Mouse (Mus musculus) embryonic facial prominence, embryonic 12.5 days (tissue): ENCODE data around the gene AC124502.3. TPM values are rescaled to one million over a fixed set of nuclear protein-coding genes. Genes with fewer than 3 reads are reported as not detected.
"Not testable (repeated sequence)": the region's sequence is repeated elsewhere in the genome, so short reads cannot be mapped to it uniquely, and the experiment has no call there.

Source experiments
- ATAC-seq: fragments of 200-750 bp; cut with Nextera tagmentation; 2 replicates; pipeline ENCODE4 v1.8.0; 2017; ENCODE audit not compliant: insufficient number of reproducible peaks, insufficient read depth, low FRiP score, low TSS enrichment
- H3K27ac ChIP-seq: fragments of 300-500 bp; sonication (generic); 2 replicates; pipeline ENCODE4 v1.5.1; 2016; ENCODE audit warnings: mild to moderate bottlenecking
- H3K27me3 ChIP-seq: fragments of 300-500 bp; sonication (generic); 2 replicates; pipeline ENCODE4 v1.6.1; 2016; ENCODE audit warnings: mild to moderate bottlenecking, moderate library complexity
- H3K36me3 ChIP-seq: fragments of 300-500 bp; sonication (generic); 2 replicates; pipeline ENCODE4 v1.6.1; 2016; ENCODE audit warnings: mild to moderate bottlenecking
- H3K4me1 ChIP-seq: fragments of 300-500 bp; sonication (generic); 2 replicates; pipeline ENCODE4 v1.6.1; 2016
- H3K4me2 ChIP-seq: fragments of 300-500 bp; sonication (generic); replicated peaks from 2 replicates; pipeline ENCODE4 v1.6.1; 2016; ENCODE audit warnings: mild to moderate bottlenecking, moderate library complexity
- H3K4me3 ChIP-seq: fragments of 300-500 bp; sonication (generic); 2 replicates; pipeline ENCODE4 v1.5.1; 2016; ENCODE audit warnings: mild to moderate bottlenecking
- H3K9ac ChIP-seq: fragments of 300-500 bp; sonication (generic); 2 replicates; pipeline ENCODE4 v1.6.1; 2016; ENCODE audit warnings: mild to moderate bottlenecking, moderate library complexity
- H3K9me3 ChIP-seq: fragments of 300-500 bp; sonication (generic); 2 replicates; pipeline ENCODE4 v1.6.1; 2016; ENCODE audit warnings: mild to moderate bottlenecking, moderate library complexity
- WGBS: fragments of 180-500 bp; shearing (Covaris S2); methylation state at CpG from one replicate; pipeline ENCODE4 v1.1.7; 2016; 5-methylcytosine and 5-hydroxymethylcytosine counted together
- polyA plus RNA-seq: library from polyadenylated mRNA; unstranded; fragments of >200 nt; fragmentation: Nextera tagmentation; extraction: Ambion mirVana; gene quantifications from 2 replicates; pipeline ENCODE4 v1.2.1, GENCODE M21; 2016

Gene AC124502.3
- polyA plus RNA-seq: 3.5 and 4.7 TPM in 2 replicates

DNA sequence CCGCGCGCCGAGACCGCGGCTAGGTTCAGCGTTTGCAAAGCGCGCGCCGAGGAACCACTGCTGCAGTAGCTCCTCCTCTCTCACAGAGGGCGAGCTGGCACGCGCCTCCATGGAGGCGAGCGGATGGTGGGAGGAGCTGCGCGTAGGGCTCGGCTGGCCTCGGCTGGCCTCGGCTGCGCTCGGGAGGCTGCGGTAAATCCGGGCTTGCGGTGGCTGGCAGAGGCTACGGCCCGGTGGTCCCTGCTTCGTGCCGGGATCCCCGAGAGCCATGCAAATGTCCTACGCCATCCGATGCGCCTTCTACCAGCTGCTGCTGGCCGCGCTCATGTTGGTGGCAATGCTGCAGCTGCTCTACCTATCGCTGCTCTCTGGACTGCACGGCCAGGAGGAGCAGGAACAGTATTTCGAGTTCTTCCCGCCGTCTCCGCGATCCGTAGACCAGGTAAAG, at the start of gene AC124502.3, which contains the start of gene B4gat1:
Gene AC124502.3 (plus strand): TSS at position 183 of the 448 bp plus-strand sequence.
Gene B4gat1 (plus strand): TSS at position 118 of the 448 bp plus-strand sequence.
- WGBS: under 1% methylated on average over 44 of the region's 44 CpGs
- ATAC-seq: peak; percentile 86
- Histone ChIP-seq H3K4me3 (peak within 1 kb of the TSS; percentile 91), H3K9me3 (no peaks in the 10 kb centered on the region), H3K36me3 (peaks cover 5% of the 10 kb centered on the region), H3K27me3 (no peaks in the 10 kb centered on the region), H3K4me1 (peaks cover 35% of the 10 kb centered on the region), H3K27ac (peak within 1 kb of the TSS; percentile 83), H3K9ac (peak within 1 kb of the TSS; percentile 94), H3K4me2 (peak within 1 kb of the TSS; percentile 99)

DNA sequence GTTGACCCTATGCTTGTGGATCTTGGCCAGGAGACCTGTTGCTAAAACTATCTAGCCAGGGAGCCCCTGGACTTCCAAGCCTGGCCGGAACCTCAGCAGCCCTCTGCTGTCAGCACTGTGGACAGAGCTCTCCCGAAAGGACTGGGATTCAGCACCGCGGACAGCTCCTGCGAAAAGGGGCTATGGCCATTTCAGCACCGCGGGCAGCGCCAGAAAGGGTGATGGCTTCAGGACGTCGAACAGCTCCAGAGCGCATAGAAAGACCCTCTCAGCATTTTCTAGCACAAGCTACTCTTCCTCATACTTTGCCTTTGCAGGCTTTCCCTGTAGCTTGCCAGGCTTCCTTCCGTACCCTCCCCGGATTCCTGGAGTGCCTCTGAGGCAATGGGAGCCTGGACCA, 49.7 kb upstream of the AC124502.3 start:
- no peak for ATAC-seq
- no peak overlapping the region for H3K27ac ChIP-seq
- WGBS: 4% methylated on average over 13 of the region's 13 CpGs
- peaks cover 78% of the 10 kb centered on the region for H3K27me3 ChIP-seq
- no peaks in the 10 kb centered on the region for H3K36me3 ChIP-seq
- H3K9ac ChIP-seq: no peak overlapping the region
- no peak overlapping the region for H3K4me3 ChIP-seq
- H3K4me2 ChIP-seq: no peak overlapping the region
- no peaks in the 10 kb centered on the region for H3K9me3 ChIP-seq
- no peaks in the 10 kb centered on the region for H3K4me1 ChIP-seq

DNA sequence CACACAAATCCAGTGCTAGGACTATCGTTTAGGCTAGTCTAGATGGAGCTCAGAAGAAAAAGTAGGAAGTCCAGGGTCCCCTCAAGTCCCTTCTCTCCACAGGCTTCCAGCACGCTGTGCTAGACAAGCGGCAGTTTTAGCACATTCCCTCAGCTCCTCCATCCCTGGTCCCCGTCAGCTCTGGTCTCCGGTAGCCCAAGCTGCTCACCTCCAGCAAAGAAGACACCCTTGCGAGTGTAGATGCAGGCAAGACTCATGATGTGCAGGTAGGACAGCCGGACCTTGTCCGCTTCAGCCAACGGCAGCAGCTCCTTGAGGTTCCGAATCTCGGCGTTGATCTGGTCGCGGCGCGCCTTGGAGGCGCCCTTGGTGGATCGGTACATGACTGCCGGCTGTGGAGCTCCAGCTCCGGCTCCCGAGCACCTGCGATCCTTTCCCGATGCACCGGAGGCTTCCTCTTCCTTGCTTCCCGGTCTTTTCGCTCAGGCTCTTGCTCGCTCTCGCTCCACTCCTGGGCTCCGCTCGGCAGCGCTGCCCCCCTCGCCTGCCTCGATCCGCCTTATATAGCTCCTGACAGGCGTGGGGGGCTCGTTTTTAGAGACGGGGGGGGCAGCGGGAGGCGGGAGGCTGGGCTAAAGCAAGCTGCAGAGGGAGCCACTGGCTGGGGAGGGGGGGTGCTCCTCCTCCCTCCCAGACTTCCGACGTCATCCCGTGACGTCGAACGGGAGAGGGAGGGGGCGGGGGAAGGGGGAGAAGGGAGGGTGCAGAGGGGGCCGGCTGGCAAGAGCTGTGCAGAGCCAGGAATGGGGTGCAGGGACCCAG, 49.0 kb upstream of the AC124502.3 start:
- no peaks in the 10 kb centered on the region for H3K36me3 ChIP-seq
- H3K27me3 ChIP-seq: peaks cover 75% of the 10 kb centered on the region
- no peaks in the 10 kb centered on the region for H3K9me3 ChIP-seq
- ATAC-seq: no peak
- H3K4me2 ChIP-seq: 0 out of 2 replicates have a peak overlapping the region, but pooled peaks have one; percentile 5
- H3K27ac ChIP-seq: no peak overlapping the region
- no peaks in the 10 kb centered on the region for H3K4me1 ChIP-seq
- 0 out of 2 replicates have a peak overlapping the region, but pooled peaks have one; percentile 4 for H3K4me3 ChIP-seq
- H3K9ac ChIP-seq: no peak overlapping the region
- 16% methylated on average over 46 of the region's 47 CpGs for WGBS

DNA sequence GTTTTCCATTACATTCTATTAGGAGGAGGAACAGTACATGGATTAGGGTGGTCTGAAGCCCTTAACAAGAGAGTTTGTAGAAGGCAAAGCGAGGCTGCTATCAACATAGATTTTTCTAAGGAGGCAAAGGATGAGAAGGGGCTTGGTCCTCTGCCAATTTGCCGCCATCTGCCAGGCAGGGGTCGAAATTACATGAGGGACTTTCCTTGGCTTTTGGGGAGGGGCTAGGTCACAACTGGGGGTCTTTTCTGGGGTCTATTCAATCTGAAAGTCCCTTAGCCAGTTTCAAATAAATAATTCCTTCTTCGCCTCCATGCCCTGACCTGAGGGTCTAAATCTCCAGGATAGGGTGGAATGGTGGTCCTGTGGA, 48.5 kb upstream of the AC124502.3 start, which contains the start of gene Npas4:
Gene Npas4 (minus strand): TSS at position 61 of the 370 bp plus-strand sequence.
- peaks cover 69% of the 10 kb centered on the region for H3K27me3 ChIP-seq
- H3K4me3 ChIP-seq: 0 out of 2 replicates have a peak within 1 kb of the TSS, but pooled peaks have one; percentile 4
- H3K9ac ChIP-seq: no peak within 1 kb of the TSS
- no peaks in the 10 kb centered on the region for H3K36me3 ChIP-seq
- no peaks in the 10 kb centered on the region for H3K9me3 ChIP-seq
- 22% methylated on average over 4 of the region's 4 CpGs for WGBS
- H3K4me2 ChIP-seq: peak within 1 kb of the TSS; percentile 24; the same call in 1 of the 2 replicates
- H3K4me1 ChIP-seq: no peaks in the 10 kb centered on the region
- ATAC-seq: no peak
- H3K27ac ChIP-seq: no peak within 1 kb of the TSS

DNA sequence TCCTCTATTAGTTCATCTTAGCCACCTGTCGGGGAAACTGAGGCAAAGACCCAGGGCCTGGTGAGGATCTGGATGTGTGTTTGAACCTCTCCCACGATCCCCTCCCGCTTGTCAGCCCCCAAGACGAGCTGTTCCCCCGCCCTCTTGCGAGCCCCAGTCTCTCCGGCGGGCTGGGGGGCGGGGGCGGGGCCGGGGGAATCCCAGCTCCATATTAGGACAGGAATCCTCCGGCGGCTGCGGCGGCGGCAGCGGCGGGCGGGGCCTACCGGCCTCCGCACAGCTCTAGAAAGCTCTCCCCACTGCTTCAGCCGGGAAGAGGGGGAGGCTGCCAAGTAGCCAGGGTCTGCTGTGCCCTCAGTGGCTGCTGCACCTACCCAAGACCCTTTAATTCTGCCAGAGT, 48.0 kb upstream of the AC124502.3 start:
- Histone ChIP-seq H3K27me3 (peaks cover 64% of the 10 kb centered on the region), H3K27ac (no peak overlapping the region), H3K9ac (no peak overlapping the region), H3K4me3 (no peak overlapping the region), H3K36me3 (no peaks in the 10 kb centered on the region), H3K9me3 (no peaks in the 10 kb centered on the region), H3K4me1 (no peaks in the 10 kb centered on the region), H3K4me2 (peak overlapping the region; percentile 24; the same call in 1 of the 2 replicates)
- WGBS: under 1% methylated on average over 20 of the region's 22 CpGs
- no peak for ATAC-seq

DNA sequence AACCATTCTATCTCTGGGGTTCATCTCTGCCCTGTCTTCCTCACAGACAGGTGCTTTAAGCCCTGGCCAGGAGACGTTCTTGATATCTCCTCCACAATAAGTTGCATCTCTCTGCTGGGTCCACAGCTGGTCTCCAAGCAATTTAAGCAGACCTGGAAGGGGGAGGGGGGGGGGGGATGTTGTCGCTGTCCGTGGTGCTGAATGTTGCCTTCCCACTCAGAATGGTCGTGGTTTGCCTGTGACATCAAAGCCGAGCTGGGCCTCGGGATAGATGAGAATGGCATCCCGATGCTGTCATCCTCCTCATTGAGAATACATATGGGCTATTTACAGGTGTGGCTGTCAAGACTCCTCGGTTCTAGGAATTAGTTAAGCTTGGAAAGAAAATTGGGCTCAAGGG, 46.3 kb upstream of the AC124502.3 start:
- Histone ChIP-seq H3K4me1 (no peaks in the 10 kb centered on the region), H3K9ac (no peak overlapping the region), H3K27ac (no peak overlapping the region), H3K27me3 (peaks cover 59% of the 10 kb centered on the region), H3K36me3 (no peaks in the 10 kb centered on the region), H3K4me2 (no peak overlapping the region), H3K4me3 (no peak overlapping the region), H3K9me3 (no peaks in the 10 kb centered on the region)
- WGBS: 15% methylated on average over 8 of the region's 8 CpGs
- ATAC-seq: no peak

DNA sequence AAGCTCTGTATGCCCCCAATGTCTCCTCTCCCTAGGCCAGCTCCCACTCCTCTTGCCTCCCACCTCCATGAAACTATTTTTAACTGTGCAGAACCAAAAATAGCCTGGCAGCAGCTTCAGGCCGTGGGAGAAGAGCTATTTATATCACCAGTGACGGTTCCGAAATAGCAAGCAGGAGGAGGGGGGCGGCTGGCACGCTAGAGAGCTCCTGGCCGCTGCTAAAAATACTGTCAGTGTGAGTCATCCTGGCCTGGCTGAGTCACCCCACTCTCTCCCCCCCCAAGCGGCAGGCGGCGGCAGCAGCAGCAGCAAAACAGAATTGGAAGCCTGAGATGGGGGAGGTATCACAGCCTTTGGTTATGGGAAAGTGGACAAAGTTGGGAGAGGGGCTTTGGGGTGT, 45.8 kb upstream of the AC124502.3 start:
- H3K9me3 ChIP-seq: no peaks in the 10 kb centered on the region
- no peaks in the 10 kb centered on the region for H3K4me1 ChIP-seq
- no peak overlapping the region for H3K4me3 ChIP-seq
- H3K27me3 ChIP-seq: peaks cover 54% of the 10 kb centered on the region
- no peak for ATAC-seq
- H3K27ac ChIP-seq: no peak overlapping the region
- no peak overlapping the region for H3K9ac ChIP-seq
- no peak overlapping the region for H3K4me2 ChIP-seq
- no peaks in the 10 kb centered on the region for H3K36me3 ChIP-seq
- 8% methylated on average over 9 of the region's 9 CpGs for WGBS

DNA sequence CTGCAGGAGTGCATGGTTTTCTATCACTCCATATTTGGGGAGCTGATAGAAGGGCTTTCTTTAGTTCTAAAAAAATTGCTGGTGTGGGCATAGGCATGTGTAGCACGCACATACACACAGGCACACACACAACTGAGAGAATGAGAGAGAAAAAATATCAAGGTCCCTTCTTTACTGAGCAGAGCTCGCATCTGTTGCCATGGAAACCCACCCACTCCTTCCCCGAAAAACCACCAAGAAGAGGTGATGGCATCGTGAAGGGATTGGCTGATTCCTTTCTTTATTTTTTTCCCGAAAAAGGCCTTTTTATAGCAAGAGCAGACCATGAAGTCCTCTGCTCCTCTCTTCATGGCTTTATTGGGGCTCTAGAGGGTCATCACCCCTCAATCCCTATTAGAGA, 44.6 kb upstream of the AC124502.3 start:
- peaks cover 53% of the 10 kb centered on the region for H3K27me3 ChIP-seq
- no peak overlapping the region for H3K4me3 ChIP-seq
- H3K4me2 ChIP-seq: no peak overlapping the region
- WGBS: 66% methylated on average over 5 of the region's 5 CpGs
- no peak overlapping the region for H3K9ac ChIP-seq
- H3K27ac ChIP-seq: no peak overlapping the region
- no peaks in the 10 kb centered on the region for H3K9me3 ChIP-seq
- H3K36me3 ChIP-seq: no peaks in the 10 kb centered on the region
- H3K4me1 ChIP-seq: no peaks in the 10 kb centered on the region
- no peak for ATAC-seq

DNA sequence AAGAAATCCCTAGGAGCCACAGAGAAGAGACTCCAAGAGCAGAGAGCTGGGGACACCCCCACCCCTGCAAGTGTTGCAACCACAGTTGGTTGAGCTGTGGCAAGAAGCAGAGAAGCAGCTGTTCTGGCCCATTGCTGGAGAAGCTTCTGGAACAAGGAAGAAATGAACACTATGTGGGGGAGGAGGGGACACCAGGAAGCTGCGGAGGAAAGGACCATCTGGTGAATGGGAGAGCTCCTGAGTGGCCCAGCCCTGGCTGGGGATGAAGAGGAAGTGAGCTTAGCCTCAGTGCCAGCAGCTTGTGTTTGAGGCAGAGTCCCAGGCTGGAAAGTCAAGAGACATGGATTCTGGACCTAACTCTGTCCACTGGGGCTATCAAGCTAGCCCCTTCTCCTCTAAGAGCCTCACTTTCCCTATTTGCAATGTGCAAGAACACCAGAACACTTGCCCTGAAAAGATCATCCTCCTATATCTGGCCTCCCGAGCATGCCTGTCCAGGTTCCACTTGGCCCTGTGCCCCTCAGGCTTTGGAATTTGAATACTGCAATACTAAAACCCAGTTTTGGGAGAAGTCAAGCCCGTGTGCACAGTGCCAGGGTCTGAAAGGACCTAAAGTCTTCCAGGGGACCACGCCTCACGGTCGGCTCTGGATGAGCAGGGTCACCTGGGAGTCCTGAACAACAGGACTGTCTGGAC, 39.1 kb upstream of the AC124502.3 start:
- Histone ChIP-seq H3K4me3 (no peak overlapping the region), H3K27me3 (peaks cover 17% of the 10 kb centered on the region; the same call in 1 of the 2 replicates), H3K9me3 (no peaks in the 10 kb centered on the region), H3K27ac (no peak overlapping the region), H3K4me2 (no peak overlapping the region), H3K36me3 (no peaks in the 10 kb centered on the region), H3K9ac (no peak overlapping the region), H3K4me1 (peaks cover 7% of the 10 kb centered on the region)
- ATAC-seq: no peak
- WGBS: 73% methylated on average over 6 of the region's 6 CpGs

DNA sequence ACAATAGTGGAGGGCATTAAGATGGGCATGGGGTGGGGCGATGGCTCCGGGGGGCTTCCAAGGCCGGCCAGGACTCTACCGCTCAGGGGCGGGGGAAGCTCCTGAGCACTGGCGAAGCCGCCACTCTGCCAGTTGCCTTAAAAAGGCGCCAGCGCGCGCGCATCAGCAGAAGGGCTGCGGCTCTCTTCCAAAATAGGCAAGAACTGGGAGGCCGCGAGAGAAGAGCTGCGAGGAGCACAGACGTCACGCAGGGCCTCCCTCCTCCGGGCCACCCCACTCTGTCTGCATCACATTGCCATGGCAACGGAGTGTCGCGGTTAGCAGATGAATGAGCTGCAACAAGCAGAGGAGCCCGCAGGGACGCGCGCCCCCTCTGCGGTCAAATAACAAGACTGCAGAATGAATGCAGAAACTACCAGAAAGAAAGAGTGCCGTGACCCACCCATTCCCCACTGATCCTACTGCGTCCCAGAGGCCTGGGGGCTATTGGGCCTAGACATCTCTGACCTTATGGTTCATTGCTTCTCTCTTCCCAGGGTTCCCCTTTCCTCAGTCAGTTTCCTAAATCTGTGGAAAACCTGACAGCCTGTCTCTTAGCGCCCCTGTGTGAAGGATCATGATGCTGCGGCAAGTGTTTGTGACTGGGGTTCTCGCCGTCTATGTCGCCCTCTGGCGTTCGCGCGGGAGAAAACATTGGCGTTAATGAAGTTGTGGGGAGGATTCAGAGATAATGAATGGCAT, 36.9 kb upstream of the AC124502.3 start:
- under 1% methylated on average over 39 of the region's 39 CpGs for WGBS
- peak overlapping the region; percentile 27 for H3K4me3 ChIP-seq
- H3K27ac ChIP-seq: peak overlapping the region; percentile 69
- H3K9ac ChIP-seq: peak overlapping the region; percentile 55
- no peaks in the 10 kb centered on the region for H3K36me3 ChIP-seq
- H3K4me1 ChIP-seq: peaks cover 7% of the 10 kb centered on the region
- peak overlapping the region; percentile 59 for H3K4me2 ChIP-seq
- H3K27me3 ChIP-seq: peaks cover 16% of the 10 kb centered on the region; the same call in 1 of the 2 replicates
- ATAC-seq: peak; percentile 84
- no peaks in the 10 kb centered on the region for H3K9me3 ChIP-seq

DNA sequence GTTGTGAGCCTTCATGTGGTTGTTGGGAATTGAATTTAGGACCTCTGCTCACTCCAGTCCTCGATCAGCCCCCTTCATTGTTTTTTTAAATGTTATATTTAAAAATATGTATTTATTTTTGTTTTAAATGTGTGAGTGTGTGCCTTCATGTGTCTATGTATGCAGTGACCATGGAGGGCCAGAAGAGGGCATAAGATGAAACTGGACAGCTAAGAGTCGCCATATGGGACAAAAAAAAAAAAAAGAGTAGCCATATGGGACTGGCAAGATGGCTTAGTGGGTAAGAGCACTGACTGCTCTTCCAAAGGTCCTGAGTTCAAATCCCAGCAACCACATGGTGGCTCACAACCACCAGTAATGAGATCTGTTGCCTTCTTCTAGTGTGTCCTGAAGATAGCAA, 35.0 kb upstream of the AC124502.3 start:
- not testable (repeated sequence) for H3K36me3 ChIP-seq, H3K9me3 ChIP-seq, ATAC-seq, H3K4me1 ChIP-seq, H3K9ac ChIP-seq, H3K27ac ChIP-seq, H3K4me3 ChIP-seq, H3K4me2 ChIP-seq
- H3K27me3 ChIP-seq: peaks cover 16% of the 10 kb centered on the region; the same call in 1 of the 2 replicates
- 55% methylated on average over 2 of the region's 2 CpGs for WGBS
